Mouse (Mus musculus) ovary, postnatal 36 days (tissue): ENCODE data around the gene Smo.

Experiments used
- DNase-seq: peaks from one replicate; pipeline ENCODE4 v3.0.0; 2022; ENCODE audit warnings: low spot score, mixed read lengths

Smo gene

GRCm38 (mm10) chr6:29735336-29735688 is at the start of gene Smo:
Smo (plus strand) TSS chr6:29735503.
- DNase-seq = peak; percentile 88

GRCm38 (mm10) chr6:29685952-29686351 is 49.4 kb upstream of the Smo start:
- no peak for DNase-seq

GRCm38 (mm10) chr6:29689458-29689857 is 45.8 kb upstream of the Smo start:
- no peak for DNase-seq

- peak; percentile 93 for DNase-seq
Observed at GRCm38 (mm10) chr6:29693953-29694352, 41.4 kb upstream of the Smo start, which contains the start of gene Tspan33. Tspan33 (plus strand) TSS chr6:29694222.

GRCm38 (mm10) chr6:29694375-29695289 is 40.7 kb upstream of the Smo start:
- peak; percentile 23 for DNase-seq

- DNase-seq = no peak
Observed at GRCm38 (mm10) chr6:29695290-29695674, 40.0 kb upstream of the Smo start.

- no peak for DNase-seq
Observed at GRCm38 (mm10) chr6:29695975-29696374, 39.3 kb upstream of the Smo start.

- no peak for DNase-seq
Observed at GRCm38 (mm10) chr6:29697139-29697538, 38.2 kb upstream of the Smo start.

- DNase-seq = no peak
Observed at GRCm38 (mm10) chr6:29697548-29697947, 37.8 kb upstream of the Smo start.

GRCm38 (mm10) chr6:29699085-29699745 is 36.1 kb upstream of the Smo start:
- no peak for DNase-seq

GRCm38 (mm10) chr6:29701051-29701450 is 34.3 kb upstream of the Smo start:
- no peak for DNase-seq

- no peak for DNase-seq
Observed at GRCm38 (mm10) chr6:29702126-29702525, 33.2 kb upstream of the Smo start.

- no peak for DNase-seq
Observed at GRCm38 (mm10) chr6:29704143-29704542, 31.2 kb upstream of the Smo start.

- DNase-seq = no peak
Observed at GRCm38 (mm10) chr6:29707902-29708301, 27.4 kb upstream of the Smo start.

- no peak for DNase-seq
Observed at GRCm38 (mm10) chr6:29711318-29711717, 24.0 kb upstream of the Smo start.

- no peak for DNase-seq
Observed at GRCm38 (mm10) chr6:29712011-29712584, 23.2 kb upstream of the Smo start.

GRCm38 (mm10) chr6:29716624-29717365 is 18.5 kb upstream of the Smo start:
- DNase-seq = no peak

GRCm38 (mm10) chr6:29717541-29717940 is 17.8 kb upstream of the Smo start:
- DNase-seq = no peak

- peak; percentile 49 for DNase-seq
Observed at GRCm38 (mm10) chr6:29717952-29718521, 17.3 kb upstream of the Smo start.

GRCm38 (mm10) chr6:29718894-29719329 is 16.4 kb upstream of the Smo start:
- peak; percentile 75 for DNase-seq

- DNase-seq = no peak
Observed at GRCm38 (mm10) chr6:29721890-29722289, 13.4 kb upstream of the Smo start.
